14 mouse cellular contexts compared by ENCODE assay signal in the genomic region with DNA sequence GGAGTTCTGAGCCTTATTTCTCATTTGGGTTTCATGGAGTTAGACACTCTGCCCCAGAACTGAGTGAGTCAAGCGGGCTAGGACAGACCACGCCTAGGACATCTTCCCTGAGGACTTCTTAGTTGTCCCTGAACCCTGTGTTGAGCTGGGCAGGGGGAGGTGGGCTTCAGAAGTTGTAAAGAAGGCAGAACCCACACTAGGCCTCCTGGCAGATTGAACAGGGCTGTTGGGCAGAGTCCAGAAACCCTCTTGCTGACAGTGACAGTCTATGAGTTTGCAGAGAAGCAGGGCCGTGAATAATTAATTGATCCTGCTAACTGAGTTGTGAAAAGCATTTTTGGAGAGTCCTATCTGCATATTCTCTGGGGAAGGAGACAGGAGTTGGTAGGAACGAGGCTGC. TPM values are rescaled to one million over a fixed set of nuclear protein-coding genes. Genes with fewer than 3 reads are reported as not detected.
DNase-seq lines count a peak whose midpoint lies in the region; ATAC-seq and TF ChIP-seq lines count a peak whose summit lies in the region.
"Had no signal": no experiment of that assay in that cellular context is flagged by ENCODE, and none has a peak within 500 bp of the region (broad histone marks: within the 10 kb centered on the region; RNA-seq: fewer than 3 reads in every experiment).

No protein-coding gene starts in this region.

- ATAC-seq in forebrain, embryonic 14.5 days: peak; percentile 32; the same call in 1 of the 2 replicates
- ATAC-seq in forebrain, postnatal 0 days: no peak; the same call in 1 of the 2 replicates
- ATAC-seq: activated CD4-positive, CD25-positive, alpha-beta regulatory T cell, adult 4 months; inflammation-experienced regulatory T-cells, adult 6 months had no signal

- DNase-seq in forebrain, embryonic 14.5 days (ENCODE audit: low spot score): peak; percentile 63
- no peak for DNase-seq in forebrain, postnatal 0 days
- peak; percentile 59 for DNase-seq in left cerebral cortex, postnatal 4 days
- DNase-seq in left cerebral cortex, adult 8-10 months (ENCODE audit: low spot score in 2 of 2): no peak
- DNase-seq in Muller cell, postnatal 12 days (ENCODE audit: inconsistent ontology term): peak; percentile 39
- DNase-seq in kidney, adult 9 months: peak; percentile 87
- no peak for DNase-seq in spleen, adult 12 weeks (ENCODE audit: low spot score)
- no peak for DNase-seq in cerebellum, adult 18-20 months
- DNase-seq: cerebellum, postnatal 14 days; right cerebral cortex, adult 18-20 months; spleen, adult 18-20 months had no signal

- TF ChIP-seq CTCF in forebrain, postnatal 0 days (IDR thresholded peaks at IDR 0.05; ENCODE audit: low read depth): no peak

- H3K27ac ChIP-seq in forebrain, embryonic 14.5 days (ENCODE audit: low read depth, low read length): peak overlapping the region; percentile 54; the same call in 1 of the 2 replicates
- H3K27ac ChIP-seq in forebrain, postnatal 0 days (ENCODE audit: low read depth, low read length): no peak overlapping the region

- H3K4me2 ChIP-seq in forebrain, embryonic 14.5 days (ENCODE audit: low read length): no peak overlapping the region
- no peak overlapping the region for H3K4me2 ChIP-seq in forebrain, postnatal 0 days (ENCODE audit: low read depth)

- H3K4me3 ChIP-seq in forebrain, embryonic 14.5 days (ENCODE audit: low read depth, low read length): no peak overlapping the region
- no peak overlapping the region for H3K4me3 ChIP-seq in forebrain, postnatal 0 days (ENCODE audit: low read depth, low read length)
- H3K4me3 ChIP-seq: megakaryocyte, embryonic 14.5 days had no signal

- H3K9me3 ChIP-seq in forebrain, embryonic 14.5 days (replicated peaks; ENCODE audit: control insufficient read depth, low read length): no peaks in the 10 kb centered on the region
- H3K9me3 ChIP-seq in forebrain, postnatal 0 days (ENCODE audit: low read length): no peaks in the 10 kb centered on the region

- H3K36me3 ChIP-seq in forebrain, embryonic 14.5 days (ENCODE audit: control insufficient read depth, insufficient read depth, low read length): no peaks in the 10 kb centered on the region
- H3K36me3 ChIP-seq in forebrain, postnatal 0 days (ENCODE audit: insufficient read depth): no peaks in the 10 kb centered on the region

- H3K4me1 ChIP-seq in forebrain, embryonic 14.5 days (ENCODE audit: control insufficient read depth, insufficient read depth, low read length): peaks cover 14% of the 10 kb centered on the region
- no peaks in the 10 kb centered on the region; the same call in 1 of the 2 replicates for H3K4me1 ChIP-seq in forebrain, postnatal 0 days (ENCODE audit: insufficient read depth)
- H3K4me1 ChIP-seq: megakaryocyte, embryonic 14.5 days had no signal

- no peaks in the 10 kb centered on the region for H3K27me3 ChIP-seq in forebrain, embryonic 14.5 days (replicated peaks; ENCODE audit: control insufficient read depth, insufficient read depth, low read length)
- no peaks in the 10 kb centered on the region for H3K27me3 ChIP-seq in forebrain, postnatal 0 days (ENCODE audit: insufficient read depth, low read length)

- intact Hi-C loops in left cerebral cortex, postnatal 4 days (cut with DNase I): no loop called here

- H3K9ac ChIP-seq in forebrain, embryonic 14.5 days (ENCODE audit: low read length): no peak overlapping the region
- no peak overlapping the region for H3K9ac ChIP-seq in forebrain, postnatal 0 days

- WGBS in forebrain, embryonic 14.5 days: 49% methylated on average over 4 of the region's 4 CpGs
- WGBS in forebrain, postnatal 0 days: 41% methylated on average over 4 of the region's 4 CpGs

RNA-seq across cellular contexts. Expression of a gene that starts 20.8 kb away (rescaled TPM):
- polyA plus RNA-seq in forebrain, embryonic 14.5 days (2014; fragmentation: Nextera tagmentation; extraction: Ambion mirVana): 1.5 and 2.2 TPM in 2 replicates
- 11.7 and 14.0 TPM in 2 replicates for total RNA-seq in forebrain, postnatal 0 days (2014; rRNA removed)
- 1.4 and 2.6 TPM in 2 replicates for polyA plus RNA-seq in forebrain, postnatal 0 days (2015; fragmentation: Nextera tagmentation; extraction: Ambion mirVana)
- total RNA-seq in left cerebral cortex, postnatal 4 days (2021): 10 to 100 TPM; 53.5 to 56.6 TPM
- total RNA-seq in left cerebral cortex, adult 8-10 months (2022): 10 to 100 TPM; 46.8 to 52.9 (median 48.7) TPM

Comparison
In these comparisons a context has a peak if more than half of its experiments do, and no peak if none do; other contexts are left out.
1. DNase-seq: peak in forebrain, embryonic 14.5 days (single experiment), left cerebral cortex, postnatal 4 days (single experiment), Muller cell, postnatal 12 days (single experiment) and kidney, adult 9 months (single experiment); none in forebrain, postnatal 0 days (single experiment), left cerebral cortex, adult 8-10 months (0 of 2), spleen, adult 12 weeks (single experiment) and cerebellum, adult 18-20 months (0 of 2).